Mouse (Mus musculus) MEL (cell line): ENCODE measurements at regions not wholly inside any gene's neighbourhood (a gene's known extent, or its start where the extent isn't known, plus 50 kb on each side); places are given as distances from the start of the nearest gene placed in this dataset.

Experiments
- CTCF ChIP-seq, 3 experiments: IDR thresholded peaks in 2 of 3; conservative IDR thresholded peaks in 1 of 3; 2 replicates each; pipeline ENCODE4 v1.5.1; 2011 to 2012; ENCODE audit warnings: low read length in 3 of 3, low read depth in 2 of 3, mild to moderate bottlenecking in 2 of 3, improper control_type of control experiment in 1 of 3, inconsistent platforms in 1 of 3, mixed read lengths in 1 of 3, moderate library complexity in 1 of 3; ENCODE audit not compliant: control insufficient read depth in 1 of 3, insufficient read depth in 1 of 3, poor library complexity in 1 of 3, severe bottlenecking in 1 of 3
- E2F4 ChIP-seq: IDR thresholded peaks from 2 replicates; pipeline ENCODE4 v1.6.1; 2011; ENCODE audit warnings: low read depth, low read length, improper control_type of control experiment, borderline replicate concordance
- EP300 ChIP-seq, 2 experiments: IDR thresholded peaks; 2 replicates each; pipeline ENCODE4 v1.6.1; 2011; ENCODE audit warnings: improper control_type of control experiment in 2 of 2, low read length in 2 of 2, low read depth in 1 of 2, mild to moderate bottlenecking in 1 of 2
- KAT2A ChIP-seq: conservative IDR thresholded peaks from 2 replicates; pipeline ENCODE4 v1.6.1; 2012; ENCODE audit warnings: low read depth, low read length, improper control_type of control experiment, inconsistent platforms
- MXI1 ChIP-seq: IDR thresholded peaks from 2 replicates; pipeline ENCODE4 v1.6.1; 2011; ENCODE audit warnings: mild to moderate bottlenecking, low read depth, low read length, improper control_type of control experiment
- POLR2A ChIP-seq, 2 experiments: IDR thresholded peaks; 2 replicates each; pipeline ENCODE4 v1.6.1; 2011 to 2012; ENCODE audit warnings: low read length in 2 of 2, mild to moderate bottlenecking in 2 of 2, control low read depth in 1 of 2, improper control_type of control experiment in 1 of 2, low read depth in 1 of 2, moderate library complexity in 1 of 2; ENCODE audit not compliant: control insufficient read depth in 1 of 2, insufficient read depth in 1 of 2, poor library complexity in 1 of 2
- SIN3A ChIP-seq: IDR thresholded peaks from 2 replicates; pipeline ENCODE4 v1.6.1; 2012; ENCODE audit warnings: low read length, improper control_type of control experiment, inconsistent platforms
- TAL1 ChIP-seq: IDR thresholded peaks from 2 replicates; pipeline ENCODE4 v1.6.1; 2012; ENCODE audit warnings: mild to moderate bottlenecking, inconsistent platforms, low read length, moderate library complexity, mixed read lengths
- TBP ChIP-seq: IDR thresholded peaks from 2 replicates; pipeline ENCODE4 v1.8.0; 2011; ENCODE audit warnings: low read depth, low read length, improper control_type of control experiment
- TCF12 ChIP-seq: IDR thresholded peaks from 2 replicates; pipeline ENCODE4 v1.6.1; 2014; ENCODE audit warnings: low read depth, mild to moderate bottlenecking, inconsistent platforms, low read length, improper control_type of control experiment, moderate library complexity
- USF1 ChIP-seq: IDR thresholded peaks from 2 replicates; pipeline ENCODE4 v1.6.1; 2014; ENCODE audit warnings: low read depth, mild to moderate bottlenecking, inconsistent platforms, low read length, improper control_type of control experiment, moderate library complexity
- ZKSCAN1 ChIP-seq: IDR thresholded peaks from 2 replicates; pipeline ENCODE4 v1.6.1; 2012; ENCODE audit warnings: low read depth, mild to moderate bottlenecking, inconsistent platforms, low read length, improper control_type of control experiment, moderate library complexity
- ZNF384 ChIP-seq: IDR thresholded peaks from 2 replicates; pipeline ENCODE4 v1.6.1; 2012; ENCODE audit warnings: low read depth, mild to moderate bottlenecking, inconsistent platforms, low read length, improper control_type of control experiment

DNA sequence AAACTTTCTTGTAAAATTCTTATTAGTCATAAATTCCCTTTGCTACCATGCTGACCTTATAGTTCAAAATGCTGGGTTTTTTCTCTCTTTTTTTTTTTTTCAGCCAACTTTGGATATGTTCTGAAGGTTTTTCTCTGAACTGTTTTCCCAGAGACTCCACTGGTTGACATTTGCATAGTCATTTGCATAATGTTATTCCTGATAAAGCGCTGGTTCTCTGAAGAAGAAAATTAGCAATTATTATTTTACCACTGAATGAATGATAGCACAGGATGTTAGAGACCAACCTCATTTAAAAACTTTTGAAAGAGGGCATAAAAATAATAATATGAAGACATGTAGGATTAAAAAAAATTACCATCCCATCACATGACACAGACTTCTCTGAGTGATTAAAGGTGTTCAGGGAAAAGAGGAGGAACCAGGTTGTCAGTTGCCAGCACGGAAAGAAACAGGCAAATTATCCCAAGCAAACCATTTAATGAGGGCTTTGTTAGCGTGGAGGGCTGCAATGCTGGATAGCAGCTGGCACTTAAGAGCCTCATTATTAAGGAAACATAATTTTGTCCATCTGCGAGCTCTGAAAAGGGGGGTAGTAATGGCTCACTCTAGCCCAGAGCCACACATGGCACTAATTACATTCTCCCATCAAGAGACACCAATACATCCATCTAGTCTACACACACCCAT lies 171.9 kb upstream of the Nabp1 start:
- TF ChIP-seq TBP (no peak), TAL1 (no peak), E2F4 (no peak), KAT2A (no peak), EP300 (IDR thresholded peaks at IDR 0.05; ENCODE audit: low read depth in 1 of 2, low read length in 2 of 2) (no peak), SIN3A (no peak), CTCF (IDR thresholded peaks at IDR 0.05 in 2 of 3, conservative IDR thresholded peaks at IDR 0.05 in 1 of 3; ENCODE audit: control insufficient read depth in 1 of 3, insufficient read depth in 1 of 3, low read depth in 2 of 3, low read length in 3 of 3, poor library complexity in 1 of 3, severe bottlenecking in 1 of 3) (no peak), TCF12 (no peak), ZKSCAN1 (no peak), USF1 (no peak), POLR2A (IDR thresholded peaks at IDR 0.05; ENCODE audit: control insufficient read depth in 1 of 2, insufficient read depth in 1 of 2, low read depth in 1 of 2, low read length in 2 of 2, poor library complexity in 1 of 2) (no peak), ZNF384 (no peak), MXI1 (no peak)
